Mouse (Mus musculus): ENCODE results near the gene Raf1. TPM values are rescaled to one million over a fixed set of nuclear protein-coding genes. Genes with fewer than 3 reads are reported as not detected.

Gene Raf1
- polyA plus RNA-seq, 1 experiment = 89.1 TPM

GRCm38 (mm10) chr6:115626121-115626520 lies 50.3 kb downstream of the Raf1 start:
- Histone ChIP-seq H3K4me3 (ENCODE audit: insufficient read depth, low read length) (peak overlapping the region; percentile 55), H3K27ac (ENCODE audit: insufficient read depth, low read depth, low read length) (peak overlapping the region; percentile 60), H3K4me1 (ENCODE audit: control insufficient read depth, insufficient read depth, low read length) (no peaks in the 10 kb centered on the region)
- no peak for TF ChIP-seq CTCF (IDR thresholded peaks at IDR 0.05; ENCODE audit: low read depth, low read length)
- TF ChIP-seq POLR2A (IDR thresholded peaks at IDR 0.05; ENCODE audit: borderline replicate concordance, low read depth, low read length) = no peak

DNA sequence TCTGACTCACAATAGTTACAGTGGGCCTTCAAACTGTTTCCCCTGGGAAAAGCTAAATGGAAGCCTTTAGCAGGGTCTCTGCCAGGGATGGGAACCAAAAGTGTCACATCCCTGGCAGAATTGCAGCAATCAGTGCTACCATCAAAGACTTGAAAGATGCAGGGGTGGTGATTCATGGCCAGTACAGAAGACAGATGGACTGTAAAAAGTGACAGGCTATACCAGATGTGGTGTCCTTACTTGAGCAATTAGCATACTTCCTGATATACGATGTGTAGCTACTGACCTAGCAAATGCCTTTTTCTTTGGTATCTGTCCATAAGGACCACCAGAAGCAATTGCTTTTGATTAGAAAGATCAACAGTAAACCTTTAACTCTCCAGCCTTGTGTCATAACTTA lies 55.5 kb downstream of the Raf1 start:
- TF ChIP-seq CTCF (IDR thresholded peaks at IDR 0.05; ENCODE audit: low read depth, low read length) (no peak), POLR2A (IDR thresholded peaks at IDR 0.05; ENCODE audit: borderline replicate concordance, low read depth, low read length) (no peak)
- H3K4me1 ChIP-seq (ENCODE audit: control insufficient read depth, insufficient read depth, low read length) = peaks cover 7% of the 10 kb centered on the region

DNA sequence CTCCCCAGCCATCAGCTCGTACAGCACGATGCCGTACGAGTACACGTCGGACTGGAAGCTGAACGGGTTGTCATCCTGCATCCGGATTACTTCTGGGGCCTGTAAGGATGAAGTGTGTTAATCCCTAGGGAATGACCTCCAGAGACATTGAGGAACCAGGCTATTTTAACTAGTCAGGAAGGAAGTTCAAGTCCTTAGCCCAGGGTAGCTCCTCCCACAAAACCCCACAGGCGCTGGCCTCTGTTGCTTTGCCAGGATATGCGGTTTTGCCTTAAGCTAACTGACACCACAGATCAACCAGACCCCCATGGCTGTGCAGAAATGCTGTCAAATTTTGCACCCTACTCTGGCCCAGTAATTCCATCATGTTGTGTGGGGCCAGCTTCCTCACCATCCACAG lies 56.6 kb downstream of the Raf1 start:
- H3K4me1 ChIP-seq (ENCODE audit: control insufficient read depth, insufficient read depth, low read length) = peaks cover 7% of the 10 kb centered on the region
- TF ChIP-seq CTCF (IDR thresholded peaks at IDR 0.05; ENCODE audit: low read depth, low read length) (no peak), POLR2A (IDR thresholded peaks at IDR 0.05; ENCODE audit: borderline replicate concordance, low read depth, low read length) (no peak)
- H3K27ac ChIP-seq (ENCODE audit: insufficient read depth, low read depth, low read length) = no peak overlapping the region
- H3K4me3 ChIP-seq (ENCODE audit: insufficient read depth, low read length) = no peak overlapping the region

More for the DNA sequence above, 55.5 kb downstream of the Raf1 start:
- H3K4me3 ChIP-seq (ENCODE audit: insufficient read depth, low read length) = no peak overlapping the region
- H3K27ac ChIP-seq (ENCODE audit: insufficient read depth, low read depth, low read length) = no peak overlapping the region

DNA sequence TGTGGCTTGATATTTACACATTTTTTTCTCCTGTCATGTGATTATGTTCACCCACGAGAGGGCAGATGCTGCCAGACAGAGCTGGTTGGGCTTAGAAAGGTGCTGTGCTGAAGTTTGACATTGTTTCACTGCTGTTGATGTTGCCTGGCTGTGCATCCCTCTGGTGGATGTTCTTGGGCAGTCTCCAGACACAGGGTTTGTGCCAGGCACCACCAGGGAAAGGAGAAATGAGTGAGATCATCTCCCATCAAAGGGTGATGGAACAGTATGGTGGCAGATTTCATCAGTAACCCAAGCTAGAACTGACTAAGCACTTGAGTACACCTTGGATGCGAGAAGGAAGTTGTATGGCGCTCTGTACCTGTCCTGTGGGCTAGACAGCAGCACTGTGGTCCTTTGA lies 60.5 kb downstream of the Raf1 start:
- H3K27ac ChIP-seq (ENCODE audit: insufficient read depth, low read depth, low read length) = no peak overlapping the region
- H3K4me3 ChIP-seq (ENCODE audit: insufficient read depth, low read length) = no peak overlapping the region
- peaks cover 12% of the 10 kb centered on the region for H3K4me1 ChIP-seq (ENCODE audit: control insufficient read depth, insufficient read depth, low read length)
- TF ChIP-seq POLR2A (IDR thresholded peaks at IDR 0.05; ENCODE audit: borderline replicate concordance, low read depth, low read length) = no peak
- no peak for TF ChIP-seq CTCF (IDR thresholded peaks at IDR 0.05; ENCODE audit: low read depth, low read length)

DNA sequence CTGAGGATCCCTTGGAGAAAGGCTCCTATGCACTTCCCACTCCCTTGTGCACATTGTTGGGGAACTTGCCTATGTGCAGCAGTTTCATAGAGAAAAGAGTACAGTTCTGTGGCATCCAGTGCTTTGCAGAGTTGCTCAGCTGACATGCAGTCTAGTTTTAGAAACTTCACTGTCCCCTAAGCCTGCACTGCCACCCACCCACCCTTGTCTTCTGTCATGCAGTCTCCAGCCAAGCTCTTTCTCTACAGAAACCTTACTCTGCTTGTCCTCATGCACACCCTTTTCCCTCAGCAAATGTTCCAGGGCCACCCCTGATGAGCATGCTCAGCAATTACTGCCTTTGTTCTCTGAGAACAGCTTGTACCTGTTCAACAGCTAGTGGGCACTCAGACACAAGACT lies 62.6 kb downstream of the Raf1 start:
- no peak for TF ChIP-seq POLR2A (IDR thresholded peaks at IDR 0.05; ENCODE audit: borderline replicate concordance, low read depth, low read length)
- TF ChIP-seq CTCF (IDR thresholded peaks at IDR 0.05; ENCODE audit: low read depth, low read length) = no peak

DNA sequence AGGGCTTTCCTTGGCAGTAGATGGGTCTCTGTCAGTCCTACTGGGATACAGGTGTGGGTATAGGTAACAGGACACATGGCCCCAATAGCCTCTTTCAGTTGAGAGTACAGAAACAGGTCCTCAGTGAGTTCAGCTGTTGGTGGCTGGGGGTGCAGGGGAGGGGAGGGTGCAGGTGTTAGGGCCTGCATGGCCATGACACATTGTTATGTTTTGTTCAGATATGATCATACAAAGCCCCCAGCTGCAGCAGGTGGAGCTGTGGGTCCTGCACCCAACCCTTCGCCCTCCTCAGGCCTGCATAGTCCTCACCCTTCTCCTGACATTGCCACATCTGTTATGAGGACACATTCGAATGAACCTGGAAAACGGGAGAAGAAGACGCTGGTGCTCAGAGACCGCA lies 66.1 kb downstream of the Raf1 start:
- Histone ChIP-seq H3K27ac (ENCODE audit: insufficient read depth, low read depth, low read length) (no peak overlapping the region), H3K4me1 (ENCODE audit: control insufficient read depth, insufficient read depth, low read length) (peaks cover 12% of the 10 kb centered on the region), H3K4me3 (ENCODE audit: insufficient read depth, low read length) (no peak overlapping the region)
- TF ChIP-seq POLR2A (IDR thresholded peaks at IDR 0.05; ENCODE audit: borderline replicate concordance, low read depth, low read length) (no peak), CTCF (IDR thresholded peaks at IDR 0.05; ENCODE audit: low read depth, low read length) (no peak)

More for the DNA sequence above, 62.6 kb downstream of the Raf1 start:
- Histone ChIP-seq H3K4me3 (ENCODE audit: insufficient read depth, low read length) (no peak overlapping the region), H3K27ac (ENCODE audit: insufficient read depth, low read depth, low read length) (no peak overlapping the region), H3K4me1 (ENCODE audit: control insufficient read depth, insufficient read depth, low read length) (peaks cover 5% of the 10 kb centered on the region; the same call in 1 of the 2 replicates)

- Histone ChIP-seq H3K4me3 (ENCODE audit: insufficient read depth, low read length) (no peak overlapping the region), H3K4me1 (ENCODE audit: control insufficient read depth, insufficient read depth, low read length) (peaks cover 12% of the 10 kb centered on the region), H3K27ac (ENCODE audit: insufficient read depth, low read depth, low read length) (no peak overlapping the region)
- TF ChIP-seq CTCF (IDR thresholded peaks at IDR 0.05; ENCODE audit: low read depth, low read length) = no peak
- no peak for TF ChIP-seq POLR2A (IDR thresholded peaks at IDR 0.05; ENCODE audit: borderline replicate concordance, low read depth, low read length)
Measured at GRCm38 (mm10) chr6:115609121-115609520, 67.3 kb downstream of the Raf1 start.

- no peak overlapping the region for H3K27ac ChIP-seq (ENCODE audit: insufficient read depth, low read depth, low read length)
- TF ChIP-seq POLR2A (IDR thresholded peaks at IDR 0.05; ENCODE audit: borderline replicate concordance, low read depth, low read length) (no peak), CTCF (IDR thresholded peaks at IDR 0.05; ENCODE audit: low read depth, low read length) (no peak)
- no peak overlapping the region for H3K4me3 ChIP-seq (ENCODE audit: insufficient read depth, low read length)
- peaks cover 14% of the 10 kb centered on the region for H3K4me1 ChIP-seq (ENCODE audit: control insufficient read depth, insufficient read depth, low read length)
Measured at GRCm38 (mm10) chr6:115607429-115607828, 69.0 kb downstream of the Raf1 start.

GRCm38 (mm10) chr6:115606461-115606860 lies 70.0 kb downstream of the Raf1 start:
- TF ChIP-seq POLR2A (IDR thresholded peaks at IDR 0.05; ENCODE audit: borderline replicate concordance, low read depth, low read length) (no peak), CTCF (IDR thresholded peaks at IDR 0.05; ENCODE audit: low read depth, low read length) (no peak)
- H3K27ac ChIP-seq (ENCODE audit: insufficient read depth, low read depth, low read length) = no peak overlapping the region
- H3K4me1 ChIP-seq (ENCODE audit: control insufficient read depth, insufficient read depth, low read length) = peaks cover 14% of the 10 kb centered on the region
- no peak overlapping the region for H3K4me3 ChIP-seq (ENCODE audit: insufficient read depth, low read length)

GRCm38 (mm10) chr6:115601715-115602523 lies 74.5 kb downstream of the Raf1 start, which contains the start of gene Mkrn2:
Gene Mkrn2, plus strand, starts transcription at chr6:115601902.
- Histone ChIP-seq H3K27ac (ENCODE audit: insufficient read depth, low read depth, low read length) (peak within 1 kb of the TSS; percentile 45), H3K4me1 (ENCODE audit: control insufficient read depth, insufficient read depth, low read length) (peaks cover 14% of the 10 kb centered on the region), H3K4me3 (ENCODE audit: insufficient read depth, low read length) (peak within 1 kb of the TSS; percentile 99)
- TF ChIP-seq POLR2A (IDR thresholded peaks at IDR 0.05; ENCODE audit: borderline replicate concordance, low read depth, low read length) (no peak), CTCF (IDR thresholded peaks at IDR 0.05; ENCODE audit: low read depth, low read length) (no peak)
